Mouse (Mus musculus): ENCODE data around the gene Cfdp1. TPM values are rescaled to one million over a fixed set of nuclear protein-coding genes. Genes with fewer than 3 reads are reported as not detected.

Cfdp1 gene
- polyA plus RNA-seq (2015; fragmentation: Illumina TruSeq; extraction: RNeasy Lipid Tissue Mini Kit (QIAGEN cat#74804); ENCODE audit: insufficient read depth, low read depth, low replicate concordance): 28.2 TPM

GRCm38 (mm10) chr8:111853861-111854501 lies at the start of gene Cfdp1:
TSS of gene Cfdp1 (minus strand) at chr8:111854291.

GRCm38 (mm10) chr8:111876355-111876948 lies 22.4 kb upstream of the Cfdp1 start, which contains the start of gene Tmem170:
TSS of gene Tmem170 (minus strand) at chr8:111876750.

GRCm38 (mm10) chr8:111743792-111744696 lies 110.0 kb downstream of the Cfdp1 start, which contains the start of gene Bcar1:
TSS of gene Bcar1 (minus strand) at chr8:111743809.

Other genes starting within 250 kb of the Cfdp1 start
- gene Ldhd, start 223.9 kb downstream of the Cfdp1 start, polyA plus RNA-seq (2015; fragmentation: Illumina TruSeq; extraction: RNeasy Lipid Tissue Mini Kit (QIAGEN cat#74804); ENCODE audit: insufficient read depth, low read depth, low replicate concordance): 7.6 TPM
- 4.0 TPM for gene Zfp1, start 210.9 kb downstream of the Cfdp1 start, polyA plus RNA-seq (2015; fragmentation: Illumina TruSeq; extraction: RNeasy Lipid Tissue Mini Kit (QIAGEN cat#74804); ENCODE audit: insufficient read depth, low read depth, low replicate concordance)
- gene Ctrb1, start 163.3 kb downstream of the Cfdp1 start, polyA plus RNA-seq (2015; fragmentation: Illumina TruSeq; extraction: RNeasy Lipid Tissue Mini Kit (QIAGEN cat#74804); ENCODE audit: insufficient read depth, low read depth, low replicate concordance): 71,947 TPM
- gene Bcar1, start 110.5 kb downstream of the Cfdp1 start, polyA plus RNA-seq (2015; fragmentation: Illumina TruSeq; extraction: RNeasy Lipid Tissue Mini Kit (QIAGEN cat#74804); ENCODE audit: insufficient read depth, low read depth, low replicate concordance): 8.4 TPM
- gene Tmem170, start 22.5 kb upstream of the Cfdp1 start, polyA plus RNA-seq (2015; fragmentation: Illumina TruSeq; extraction: RNeasy Lipid Tissue Mini Kit (QIAGEN cat#74804); ENCODE audit: insufficient read depth, low read depth, low replicate concordance): 4.8 TPM
- not detected for gene Chst5, start 56.2 kb upstream of the Cfdp1 start, polyA plus RNA-seq (2015; fragmentation: Illumina TruSeq; extraction: RNeasy Lipid Tissue Mini Kit (QIAGEN cat#74804); ENCODE audit: insufficient read depth, low read depth, low replicate concordance)
- gene Tmem231, start 79.6 kb upstream of the Cfdp1 start, polyA plus RNA-seq (2015; fragmentation: Illumina TruSeq; extraction: RNeasy Lipid Tissue Mini Kit (QIAGEN cat#74804); ENCODE audit: insufficient read depth, low read depth, low replicate concordance): 1.6 TPM
- 31.6 TPM for gene Gabarapl2, start 86.4 kb upstream of the Cfdp1 start, polyA plus RNA-seq (2015; fragmentation: Illumina TruSeq; extraction: RNeasy Lipid Tissue Mini Kit (QIAGEN cat#74804); ENCODE audit: insufficient read depth, low read depth, low replicate concordance)
- gene Adat1, start 138.0 kb upstream of the Cfdp1 start, polyA plus RNA-seq (2015; fragmentation: Illumina TruSeq; extraction: RNeasy Lipid Tissue Mini Kit (QIAGEN cat#74804); ENCODE audit: insufficient read depth, low read depth, low replicate concordance): 1.5 TPM
- 21.5 TPM for gene Kars, start 157.0 kb upstream of the Cfdp1 start, polyA plus RNA-seq (2015; fragmentation: Illumina TruSeq; extraction: RNeasy Lipid Tissue Mini Kit (QIAGEN cat#74804); ENCODE audit: insufficient read depth, low read depth, low replicate concordance)
- 3.3 TPM for gene Terf2ip, start 157.1 kb upstream of the Cfdp1 start, polyA plus RNA-seq (2015; fragmentation: Illumina TruSeq; extraction: RNeasy Lipid Tissue Mini Kit (QIAGEN cat#74804); ENCODE audit: insufficient read depth, low read depth, low replicate concordance)
- gene Gm6793, start 160.7 kb upstream of the Cfdp1 start, polyA plus RNA-seq (2015; fragmentation: Illumina TruSeq; extraction: RNeasy Lipid Tissue Mini Kit (QIAGEN cat#74804); ENCODE audit: insufficient read depth, low read depth, low replicate concordance): not detected

Measured in pancreas, adult 10 weeks (tissue).